Mouse (Mus musculus): Measurements from ENCODE around the gene Izumo2. TPM values are rescaled to one million over a fixed set of nuclear protein-coding genes. Genes with fewer than 3 reads are reported as not detected.
"Not testable (repeated sequence)": the region's sequence is repeated elsewhere in the genome, so short reads cannot be mapped to it uniquely, and the experiment has no call there.

Gene Izumo2
- total RNA-seq, 2 experiments from 2014 or later = not detected

DNA sequence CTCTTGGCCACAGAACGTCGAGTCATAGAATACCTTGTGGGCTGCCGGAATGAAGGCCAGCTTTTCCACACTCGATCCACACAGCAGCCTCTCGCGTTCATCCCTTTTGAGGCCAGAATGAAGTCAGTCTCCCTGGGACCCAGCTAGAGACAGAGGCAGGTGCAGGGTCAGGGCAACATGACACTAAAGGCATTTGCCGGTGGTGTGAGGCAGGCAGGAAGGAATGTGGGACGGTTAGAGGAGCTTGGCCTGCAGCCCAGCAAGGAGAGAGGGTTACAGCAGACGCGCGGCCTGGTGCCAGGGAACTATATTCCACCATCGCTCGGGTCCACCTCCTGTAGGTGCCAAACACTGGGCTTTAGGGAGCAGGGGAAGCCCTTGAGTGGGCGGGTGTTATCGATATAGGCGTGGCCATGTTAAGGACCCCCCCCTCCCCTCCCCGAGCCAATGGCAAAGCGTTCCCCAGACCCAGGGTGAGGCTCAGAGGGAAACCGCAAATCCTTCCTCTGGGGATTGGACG lies 11.3 kb upstream of the Izumo2 start:
- ATAC-seq (replicated peaks; ENCODE audit: poor library complexity, severe bottlenecking) = peak; percentile 28

DNA sequence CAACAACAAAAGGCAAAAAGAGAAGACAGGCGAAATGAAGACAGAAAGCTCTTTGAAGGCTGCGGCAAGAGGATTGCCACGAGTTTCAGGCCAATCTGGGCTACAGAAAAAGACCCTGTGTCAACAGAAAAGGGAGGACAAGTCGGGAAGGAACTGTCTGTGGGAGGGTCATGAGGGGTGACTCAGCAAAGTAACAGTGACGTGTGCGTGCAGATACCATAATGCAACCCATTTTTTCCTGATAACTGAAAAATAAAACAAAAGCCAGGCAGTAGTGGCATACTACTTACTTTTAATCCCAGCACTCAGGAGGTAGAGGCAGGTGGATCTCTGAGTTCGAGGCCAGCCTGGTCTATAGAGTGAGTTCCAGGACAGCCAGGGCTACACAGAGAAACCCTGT lies 10.6 kb upstream of the Izumo2 start:
- 0 out of 2 replicates have a peak, but pooled peaks have one; percentile 30 for ATAC-seq (replicated peaks; ENCODE audit: poor library complexity, severe bottlenecking)

DNA sequence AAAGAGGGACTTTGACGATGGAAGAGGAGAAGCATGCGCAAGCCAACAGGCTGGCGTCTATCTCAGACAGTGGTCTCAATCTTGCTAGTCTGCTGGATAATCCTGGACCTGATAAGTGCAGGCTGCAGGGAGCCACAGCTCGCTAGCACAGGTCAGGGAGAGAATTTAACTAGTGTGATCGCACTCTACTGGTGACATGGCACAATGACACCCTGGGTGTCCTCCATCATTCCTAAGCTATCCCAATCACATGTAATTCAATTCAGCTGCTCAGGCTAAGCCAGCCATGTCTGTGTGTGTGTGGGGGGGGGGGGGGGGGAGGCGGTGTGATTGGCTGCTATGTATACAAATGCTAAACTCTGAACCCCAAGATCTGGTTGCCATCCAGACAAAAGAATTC lies 6.6 kb upstream of the Izumo2 start:
- peak; percentile 63 for ATAC-seq (replicated peaks; ENCODE audit: poor library complexity, severe bottlenecking)

DNA sequence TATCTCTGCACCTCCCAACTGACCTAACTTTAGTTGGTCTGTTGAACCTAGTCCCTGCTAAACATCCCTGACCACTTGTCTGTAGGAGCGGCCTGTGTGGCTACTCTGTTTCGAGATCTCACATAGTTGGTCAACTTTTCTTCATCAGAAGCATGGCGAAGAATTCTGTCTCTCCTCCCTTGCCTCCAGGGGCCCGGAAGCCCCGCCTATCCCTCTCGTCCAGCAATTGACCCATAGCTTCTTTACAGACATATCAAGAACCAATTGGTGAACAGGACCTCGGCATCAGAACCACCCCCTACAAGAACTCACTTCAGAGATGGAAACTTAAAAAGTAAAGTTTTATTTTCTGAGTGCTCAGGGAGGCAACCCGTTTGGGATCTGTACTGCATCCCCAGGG lies 5.6 kb upstream of the Izumo2 start:
- ATAC-seq (replicated peaks; ENCODE audit: poor library complexity, severe bottlenecking) = no peak

DNA sequence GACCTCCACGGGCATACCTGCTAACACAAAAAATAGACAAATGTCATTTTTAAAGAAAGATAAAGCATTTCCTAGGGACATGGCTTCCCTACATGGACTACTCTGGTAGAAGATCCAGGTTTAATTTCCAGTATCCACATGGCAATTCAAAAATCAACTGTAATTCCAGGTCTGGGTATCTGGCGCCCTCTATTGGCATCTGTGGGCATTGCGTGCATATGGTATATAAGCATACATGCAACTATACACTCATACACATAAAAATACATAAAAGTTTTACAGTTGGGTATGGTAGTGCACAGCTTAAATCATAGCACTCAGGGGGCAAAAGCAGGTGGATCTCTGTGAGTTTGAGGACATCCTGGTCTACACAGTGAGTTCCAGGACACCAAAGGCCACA lies 4.2 kb upstream of the Izumo2 start:
- no peak; the same call in 1 of the 2 replicates for ATAC-seq (replicated peaks; ENCODE audit: poor library complexity, severe bottlenecking)

DNA sequence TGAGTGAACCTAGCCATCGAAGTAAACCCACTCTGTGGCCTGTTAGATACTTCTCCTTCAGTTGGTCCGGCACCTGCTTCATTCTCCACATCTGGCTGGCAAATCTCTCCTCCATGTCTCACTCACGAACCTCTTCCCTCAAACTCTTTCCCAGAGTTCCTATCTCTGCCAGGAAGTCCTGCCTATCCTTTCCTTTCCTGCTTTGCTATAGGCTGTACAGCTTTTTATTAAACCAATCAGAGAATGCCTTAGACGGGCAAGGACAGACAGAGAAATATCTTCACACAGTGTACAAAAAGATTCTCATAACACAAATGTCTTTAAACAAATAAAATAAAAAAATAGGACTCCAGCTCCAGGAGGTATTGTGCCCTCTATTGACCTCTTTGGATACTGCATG lies 3.5 kb upstream of the Izumo2 start:
- no peak for ATAC-seq (replicated peaks; ENCODE audit: poor library complexity, severe bottlenecking)

DNA sequence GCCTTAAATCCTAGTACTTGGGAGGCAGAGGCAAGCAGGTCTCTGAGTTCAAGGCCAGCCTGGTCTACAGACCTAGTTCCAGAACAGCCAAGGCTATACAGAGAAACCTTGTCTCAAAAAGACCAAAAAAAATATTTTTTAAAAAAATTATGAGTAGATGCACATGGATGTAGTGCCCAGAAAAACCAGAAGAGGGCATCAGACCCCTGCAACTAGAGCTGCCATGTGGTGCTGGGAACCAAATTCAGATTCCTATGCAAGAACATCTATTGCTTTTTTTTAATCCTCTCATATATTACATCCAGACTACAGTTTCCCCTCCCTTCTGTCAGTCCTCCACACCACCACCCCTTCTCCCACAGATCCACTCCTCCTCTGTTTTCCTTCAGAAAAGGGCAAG lies 2.2 kb upstream of the Izumo2 start:
- no peak for ATAC-seq (replicated peaks; ENCODE audit: poor library complexity, severe bottlenecking)

DNA sequence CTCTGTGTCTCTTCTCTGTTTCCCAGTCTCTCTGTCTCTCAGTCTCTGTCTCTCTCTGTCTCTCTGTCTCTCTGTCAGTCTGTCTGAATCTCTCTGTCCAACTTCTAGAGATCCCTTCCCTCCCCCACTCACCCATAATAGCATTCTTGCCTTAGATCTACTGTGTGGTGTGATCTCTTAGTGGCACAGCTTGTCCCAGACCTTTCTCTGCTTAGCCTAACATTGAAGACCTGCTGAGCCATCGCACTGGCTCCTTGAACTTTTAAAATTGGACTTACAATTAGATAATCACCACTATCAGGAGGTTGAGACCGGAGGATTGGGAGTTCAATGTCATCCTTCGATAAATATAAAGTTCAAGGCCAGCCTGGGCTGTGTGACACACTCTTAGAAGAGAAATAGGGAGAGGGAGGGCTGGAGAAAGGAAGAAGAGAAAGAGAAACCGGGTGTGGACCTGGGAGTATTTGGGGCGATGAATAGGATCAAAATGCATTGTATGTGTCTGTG lies 1.3 kb upstream of the Izumo2 start:
- no peak for ATAC-seq (replicated peaks; ENCODE audit: poor library complexity, severe bottlenecking)

DNA sequence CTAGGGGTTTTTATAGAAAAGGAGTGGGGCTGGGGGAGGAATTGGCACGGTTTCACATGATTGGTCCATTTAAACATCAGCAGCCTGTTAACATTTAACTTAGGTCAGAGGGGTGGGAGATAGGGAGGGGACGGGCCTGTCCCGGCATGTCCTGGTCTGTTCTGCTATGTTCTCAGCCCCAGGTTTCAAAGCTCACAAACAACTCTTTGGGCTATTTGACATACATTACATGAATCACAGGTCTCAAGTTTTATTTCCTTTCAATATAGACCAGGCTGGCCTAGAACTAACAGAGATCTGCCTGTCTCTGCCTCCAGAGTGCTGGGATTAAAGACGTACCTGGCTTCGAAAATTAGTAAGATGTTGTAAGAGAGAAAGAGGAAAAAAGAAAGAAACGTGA lies 449 bp upstream of the Izumo2 start:
- not testable (repeated sequence) for ATAC-seq (replicated peaks; ENCODE audit: poor library complexity, severe bottlenecking)

DNA sequence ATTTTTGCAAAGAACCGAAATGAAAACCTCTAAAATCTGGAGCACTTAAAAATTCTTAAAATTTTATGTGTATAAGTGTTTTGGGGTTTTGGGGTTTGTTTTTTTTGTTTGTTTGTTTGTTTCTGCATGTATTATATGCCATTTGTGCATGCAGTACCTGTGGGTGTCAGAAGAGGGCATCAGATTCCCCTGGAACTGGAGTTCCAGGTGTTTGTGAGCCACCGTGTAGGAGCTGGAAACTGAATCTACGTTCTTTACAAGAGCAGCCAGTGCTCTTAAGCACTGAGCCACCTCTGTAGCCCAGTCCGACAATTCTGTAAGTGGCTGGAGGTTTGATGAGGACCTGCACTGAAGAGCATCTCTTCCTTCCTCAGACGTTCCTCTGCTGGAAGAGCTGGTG lies 1.3 kb downstream of the Izumo2 start:
- no peak for ATAC-seq (replicated peaks; ENCODE audit: poor library complexity, severe bottlenecking)

DNA sequence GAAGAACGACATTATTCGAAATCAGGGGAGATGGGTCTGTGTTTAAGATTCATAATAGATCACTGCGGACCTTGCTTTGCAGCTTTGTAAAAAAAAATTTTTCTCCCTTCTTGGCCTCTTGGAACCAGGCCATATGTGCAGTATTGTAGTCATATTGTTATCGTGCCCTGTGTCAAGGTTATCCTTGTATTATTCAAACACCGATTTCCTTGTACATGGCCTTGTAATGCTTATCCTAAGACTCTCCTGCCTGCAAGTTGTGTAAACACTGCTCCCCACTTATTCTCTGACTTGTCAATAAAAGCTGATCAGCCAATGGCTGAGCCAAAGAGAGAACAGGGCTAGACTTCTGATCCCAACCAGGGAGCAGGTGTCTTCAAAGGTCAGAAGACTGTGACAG lies 13.5 kb downstream of the Izumo2 start:
- no peak for ATAC-seq (replicated peaks; ENCODE audit: poor library complexity, severe bottlenecking)

DNA sequence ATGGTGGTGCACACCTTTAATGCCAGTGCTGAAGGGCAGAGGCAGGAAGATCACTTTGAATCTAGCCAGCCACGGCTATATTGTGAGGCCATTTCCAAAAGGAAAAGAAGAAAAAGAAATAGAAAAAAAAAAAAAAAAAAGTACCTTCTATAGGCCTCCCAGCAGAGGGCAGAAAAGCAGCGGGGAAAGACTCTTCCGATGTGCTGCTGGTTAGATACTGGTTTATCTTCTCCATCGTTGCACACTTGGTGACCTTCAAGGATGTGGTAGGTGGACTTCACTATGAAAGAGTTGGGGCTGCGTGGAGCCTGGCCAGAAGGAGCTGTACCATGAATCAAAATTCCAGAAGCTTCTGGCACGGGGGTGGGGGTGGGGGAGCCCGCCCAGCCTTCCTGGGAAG lies 15.8 kb downstream of the Izumo2 start:
- ATAC-seq (replicated peaks; ENCODE audit: poor library complexity, severe bottlenecking) = no peak

DNA sequence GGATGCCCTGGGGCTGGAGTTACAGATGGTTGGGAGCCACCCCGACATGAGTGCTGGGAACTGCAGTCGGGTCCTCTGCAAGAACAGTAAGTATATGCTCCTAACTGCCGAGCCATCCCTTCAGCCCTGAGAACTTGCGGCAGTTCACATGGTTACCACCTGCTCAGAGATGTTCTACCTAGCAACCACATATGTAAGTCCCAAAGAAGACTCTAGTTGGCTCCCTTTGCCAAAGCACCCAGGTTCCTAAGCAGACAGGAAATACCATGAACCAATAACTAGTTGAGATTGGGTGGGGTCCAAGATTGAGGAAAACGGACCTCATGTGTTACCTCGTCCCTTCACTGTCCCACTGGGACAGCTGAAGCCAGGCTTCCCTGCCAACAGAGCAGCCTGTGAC lies 17.8 kb downstream of the Izumo2 start:
- ATAC-seq (replicated peaks; ENCODE audit: poor library complexity, severe bottlenecking) = no peak; the same call in 1 of the 2 replicates

DNA sequence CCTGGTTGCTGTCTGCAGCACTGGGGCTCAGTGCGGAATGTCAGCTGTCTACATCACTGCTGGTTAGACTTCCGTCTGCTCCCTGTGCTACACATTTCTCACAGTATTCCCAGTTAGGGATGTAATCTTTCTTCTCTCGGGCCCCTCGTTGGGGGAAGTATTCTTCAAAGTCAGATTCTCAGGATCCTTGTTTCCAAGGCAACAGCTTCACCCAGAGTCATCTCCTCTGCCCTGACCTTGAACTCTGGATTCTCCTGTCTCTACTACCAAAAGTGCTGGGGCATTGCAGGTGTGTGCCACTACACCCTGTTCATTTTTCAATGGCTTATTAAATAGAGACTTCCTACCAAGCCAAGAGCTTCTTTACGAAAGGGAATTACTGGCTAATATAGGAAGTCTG lies 18.6 kb downstream of the Izumo2 start:
- no peak for ATAC-seq (replicated peaks; ENCODE audit: poor library complexity, severe bottlenecking)

DNA sequence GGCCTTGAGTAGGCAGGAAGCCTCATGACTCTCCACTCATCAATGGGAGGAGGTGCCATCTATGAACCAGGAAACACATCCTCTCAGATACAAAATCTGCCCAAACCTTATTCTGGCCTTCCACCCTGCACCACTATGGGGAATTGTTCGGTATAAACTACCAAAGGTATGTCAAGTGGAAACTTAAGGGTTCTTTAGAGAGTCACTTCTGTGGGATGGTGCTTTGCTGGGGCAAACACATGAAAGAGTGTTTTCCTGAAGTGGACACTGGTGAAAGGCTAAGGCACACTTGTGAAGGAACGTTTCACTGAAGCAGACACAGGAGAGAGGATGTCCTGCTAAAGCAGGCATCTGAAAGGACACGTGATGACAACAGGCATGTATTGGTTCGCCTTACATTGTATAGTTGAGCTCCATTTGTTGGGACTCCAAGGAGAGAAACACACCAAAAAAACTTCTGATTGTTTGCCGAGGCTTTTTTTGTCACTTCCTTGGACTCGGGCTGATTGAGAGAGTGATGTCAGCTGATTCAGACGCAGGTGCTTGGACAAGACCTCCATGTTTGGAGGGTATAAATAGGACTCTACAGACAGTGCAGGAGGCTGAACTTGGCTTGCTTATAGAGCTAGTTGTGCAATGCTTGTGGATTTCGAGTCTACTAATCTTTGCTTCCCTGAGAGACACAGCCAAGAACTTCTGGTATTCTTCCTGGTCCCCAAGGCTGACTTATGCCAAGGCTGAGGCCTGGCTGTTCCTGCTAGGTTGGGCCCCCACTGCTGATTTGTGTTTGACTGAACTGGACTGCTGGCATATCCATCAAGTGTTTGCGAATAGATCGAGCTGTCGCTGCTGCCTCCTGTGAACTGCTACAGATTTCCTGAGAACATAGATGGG lies 19.8 kb downstream of the Izumo2 start:
- ATAC-seq (replicated peaks; ENCODE audit: poor library complexity, severe bottlenecking) = no peak

DNA sequence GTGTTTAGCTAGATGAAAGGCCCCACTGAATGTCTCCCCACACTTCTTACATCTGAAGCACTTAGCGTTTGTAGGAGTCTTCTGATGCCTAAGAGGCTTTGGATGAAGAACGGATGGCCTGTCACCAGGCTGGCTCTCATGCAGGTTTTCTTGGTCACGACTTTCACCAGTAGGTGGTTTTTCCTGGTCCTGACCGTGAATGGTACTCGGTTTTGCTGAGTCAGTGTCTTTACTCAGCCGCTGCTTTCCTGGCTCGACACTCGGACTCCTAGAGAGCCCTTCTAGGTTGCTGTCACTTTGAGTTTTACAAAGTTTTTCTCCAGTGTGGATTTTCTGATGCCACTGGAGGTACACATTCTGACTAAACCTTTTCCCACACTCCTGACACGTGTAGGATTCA lies 25.2 kb downstream of the Izumo2 start:
- ATAC-seq (replicated peaks; ENCODE audit: poor library complexity, severe bottlenecking) = no peak

DNA sequence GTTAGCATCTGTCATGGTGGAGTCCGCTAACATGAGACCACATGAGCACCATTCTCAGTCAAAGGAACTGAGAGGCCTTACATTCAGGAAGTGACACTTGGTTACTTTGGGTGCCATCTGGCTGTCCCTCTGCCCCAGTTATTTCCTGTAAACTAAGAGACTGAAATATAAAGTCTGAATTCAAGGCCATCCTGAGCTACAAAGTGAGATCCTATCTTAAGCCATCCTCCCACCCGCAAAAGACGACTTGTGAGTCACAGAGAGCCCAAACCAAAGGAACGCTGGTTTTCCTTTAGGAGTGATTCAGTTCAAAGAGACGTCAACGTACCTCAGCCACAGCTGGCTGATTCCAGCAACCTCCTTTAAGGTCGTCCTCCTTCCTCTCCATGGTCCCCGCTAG lies 32.8 kb downstream of the Izumo2 start:
- ATAC-seq (replicated peaks; ENCODE audit: poor library complexity, severe bottlenecking) = no peak

DNA sequence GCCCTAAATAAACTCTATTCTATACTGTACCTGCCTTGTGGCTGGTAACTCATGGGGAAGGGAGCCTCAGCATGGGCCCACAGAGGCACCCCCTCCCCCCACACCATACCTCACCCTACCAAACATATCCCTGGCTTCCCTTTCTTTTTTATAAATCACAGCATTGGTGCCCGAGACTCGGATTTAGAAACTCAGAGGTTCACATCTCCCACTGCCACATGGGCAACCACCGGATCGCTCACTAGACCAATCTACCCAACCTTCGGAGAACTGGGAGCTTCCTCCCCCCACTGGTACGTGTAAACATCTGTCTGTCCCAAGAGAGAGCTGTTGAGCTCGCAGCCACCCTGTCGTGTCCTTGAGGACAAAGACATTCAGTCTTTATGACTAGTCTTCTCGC lies 35.7 kb downstream of the Izumo2 start:
- ATAC-seq (replicated peaks; ENCODE audit: poor library complexity, severe bottlenecking) = no peak

DNA sequence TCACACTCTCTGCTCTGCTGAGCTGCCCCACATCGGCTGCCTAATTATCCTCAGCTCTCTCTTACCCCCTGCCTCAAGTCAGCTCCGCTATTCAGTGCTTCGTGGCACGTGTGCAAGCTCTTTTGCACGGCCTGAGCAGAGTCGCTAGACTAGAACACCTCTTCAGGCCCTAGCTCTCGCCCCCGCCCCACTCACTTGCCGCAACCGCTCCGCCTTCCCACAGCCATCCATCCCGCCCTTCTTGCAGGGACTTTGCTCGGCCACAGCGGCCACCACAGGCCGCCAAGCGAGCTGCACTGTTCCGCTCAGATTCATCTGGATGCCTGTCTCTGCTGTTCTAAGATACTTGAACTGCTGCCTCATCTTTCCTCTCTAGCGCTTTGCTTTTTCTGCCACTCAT lies 36.5 kb downstream of the Izumo2 start:
- peak; percentile 73 for ATAC-seq (replicated peaks; ENCODE audit: poor library complexity, severe bottlenecking)

DNA sequence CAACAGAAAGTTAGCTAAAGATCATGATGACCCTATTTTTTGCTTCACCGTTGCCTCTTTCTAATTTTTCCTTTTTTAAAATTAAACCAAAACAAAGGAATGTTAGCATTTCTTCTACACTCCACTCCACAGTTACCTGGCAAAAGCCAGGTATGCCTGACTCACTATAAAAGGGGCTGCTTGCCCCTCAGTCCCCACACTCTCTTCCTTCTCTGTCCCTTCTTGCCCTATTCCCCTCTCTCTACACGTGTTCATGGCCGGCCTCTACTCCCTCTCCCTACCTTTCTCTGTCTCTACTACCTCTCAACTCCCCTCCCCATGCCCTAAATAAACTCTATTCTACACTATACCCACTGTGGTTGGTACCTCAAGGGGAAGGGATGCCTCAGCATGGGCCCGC lies 38.6 kb downstream of the Izumo2 start:
- no peak for ATAC-seq (replicated peaks; ENCODE audit: poor library complexity, severe bottlenecking)

DNA sequence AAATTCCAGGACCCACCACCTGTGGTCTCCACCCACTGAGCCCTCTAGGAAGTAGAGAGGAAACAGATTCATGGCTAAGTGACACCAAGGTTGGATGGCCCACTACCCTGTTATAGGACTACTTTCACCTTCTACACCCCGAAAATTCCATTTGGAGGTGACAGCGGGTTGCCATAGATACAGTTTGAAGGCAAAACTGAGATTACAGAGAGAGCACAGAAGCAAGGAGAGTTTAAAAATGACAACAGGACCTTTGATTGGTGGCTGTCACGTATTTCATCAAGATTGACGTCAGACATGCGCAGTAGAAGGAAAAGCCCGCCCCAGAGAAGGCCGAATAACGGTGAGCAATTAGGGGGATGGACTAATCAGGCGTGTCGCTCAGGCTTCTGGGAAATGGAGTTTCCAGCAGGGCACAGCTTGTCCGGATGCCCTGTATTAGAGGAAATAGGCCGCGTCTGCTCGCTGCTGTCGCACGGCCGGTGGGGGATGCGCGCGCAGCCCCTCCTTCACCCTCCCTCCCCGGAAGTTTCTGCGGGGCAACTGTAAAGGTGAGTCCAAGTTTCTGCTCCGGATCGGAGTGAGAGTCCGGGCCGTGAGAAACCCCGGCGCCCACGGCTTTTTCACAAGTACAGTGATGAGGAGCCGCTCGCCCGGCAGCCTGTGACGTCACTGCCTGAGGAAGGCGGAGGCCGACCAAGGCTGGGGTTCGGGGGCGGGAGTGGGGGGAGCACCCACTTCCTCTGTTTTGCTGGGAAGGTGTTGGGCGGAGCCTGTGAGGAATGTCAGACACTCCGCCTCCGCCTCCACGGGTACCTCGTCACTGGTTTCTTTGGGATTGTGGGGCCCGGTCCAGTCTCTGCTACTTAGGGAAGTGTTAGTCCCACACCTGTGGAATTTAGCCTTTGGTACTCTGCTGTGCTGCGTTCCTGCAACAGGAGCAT lies 39.8 kb downstream of the Izumo2 start, which contains the start of gene Vrk3:
Gene Vrk3 (plus strand): TSS at position 313 of the 944 bp plus-strand sequence.
- peak; percentile 89 for ATAC-seq (replicated peaks; ENCODE audit: poor library complexity, severe bottlenecking)

Data from granulocyte monocyte progenitor cell, adult 5-6 weeks (primary cell).